Mouse (Mus musculus): Measurements from ENCODE around the gene Ppp1cc. TPM values are rescaled to one million over a fixed set of nuclear protein-coding genes. Genes with fewer than 3 reads are reported as not detected.

The Ppp1cc gene
- polyA plus RNA-seq, 1 experiment from 2014 or later, result 296 TPM

GRCm38 (mm10) chr5:122116243-122116642 is 41.8 kb upstream of the Ppp1cc start:
- WGBS, result 84% methylated on average over 6 of the region's 6 CpGs
- no peak overlapping the region for H3K4me3 ChIP-seq (ENCODE audit: low read length)
- no peak overlapping the region for H3K27ac ChIP-seq (ENCODE audit: low read depth, low read length)

GRCm38 (mm10) chr5:122125211-122125760 is 32.8 kb upstream of the Ppp1cc start:
- 62% methylated on average over 8 of the region's 8 CpGs for WGBS
- no peak overlapping the region for H3K4me2 ChIP-seq (replicated peaks; ENCODE audit: low read depth, low read length)
- no peaks in the 10 kb centered on the region for H3K27me3 ChIP-seq (ENCODE audit: control insufficient read depth, insufficient read depth, low read length)
- no peaks in the 10 kb centered on the region for H3K4me1 ChIP-seq (ENCODE audit: control insufficient read depth, insufficient read depth, low read length)
- H3K27ac ChIP-seq (ENCODE audit: low read depth, low read length), result no peak overlapping the region
- no peak overlapping the region for H3K4me3 ChIP-seq (ENCODE audit: low read length)
- H3K9me3 ChIP-seq (ENCODE audit: control insufficient read depth, low read length), result no peaks in the 10 kb centered on the region
- H3K9ac ChIP-seq (ENCODE audit: low read depth, low read length), result no peak overlapping the region
- no peak for ATAC-seq (ENCODE audit: low FRiP score, low TSS enrichment)
- H3K36me3 ChIP-seq (ENCODE audit: control insufficient read depth, insufficient read depth, low read length), result no peaks in the 10 kb centered on the region

More at GRCm38 (mm10) chr5:122116243-122116642, 41.8 kb upstream of the Ppp1cc start:
- no peak for ATAC-seq (ENCODE audit: low FRiP score, low TSS enrichment)
- Histone ChIP-seq H3K9ac (ENCODE audit: low read depth, low read length) (no peak overlapping the region), H3K27me3 (ENCODE audit: control insufficient read depth, insufficient read depth, low read length) (no peaks in the 10 kb centered on the region), H3K4me2 (replicated peaks; ENCODE audit: low read depth, low read length) (no peak overlapping the region), H3K9me3 (ENCODE audit: control insufficient read depth, low read length) (0 out of 2 replicates have a peak, but pooled peaks cover 3% of the 10 kb centered on the region), H3K36me3 (ENCODE audit: control insufficient read depth, insufficient read depth, low read length) (no peaks in the 10 kb centered on the region), H3K4me1 (ENCODE audit: control insufficient read depth, insufficient read depth, low read length) (no peaks in the 10 kb centered on the region)

- H3K4me2 ChIP-seq (replicated peaks; ENCODE audit: low read depth, low read length), result no peak overlapping the region; the same call in 1 of the 2 replicates
- no peaks in the 10 kb centered on the region for H3K27me3 ChIP-seq (ENCODE audit: control insufficient read depth, insufficient read depth, low read length)
- H3K27ac ChIP-seq (ENCODE audit: low read depth, low read length), result no peak overlapping the region
- no peaks in the 10 kb centered on the region for H3K36me3 ChIP-seq (ENCODE audit: control insufficient read depth, insufficient read depth, low read length)
- WGBS, result 34% methylated on average over 16 of the region's 16 CpGs
- no peak overlapping the region for H3K9ac ChIP-seq (ENCODE audit: low read depth, low read length)
- peak; percentile 55 for ATAC-seq (ENCODE audit: low FRiP score, low TSS enrichment)
- no peaks in the 10 kb centered on the region for H3K9me3 ChIP-seq (ENCODE audit: control insufficient read depth, low read length)
- H3K4me3 ChIP-seq (ENCODE audit: low read length), result no peak overlapping the region
- H3K4me1 ChIP-seq (ENCODE audit: control insufficient read depth, insufficient read depth, low read length), result 0 out of 2 replicates have a peak, but pooled peaks cover 8% of the 10 kb centered on the region
Observed at GRCm38 (mm10) chr5:122129068-122129655, 28.9 kb upstream of the Ppp1cc start.

- Histone ChIP-seq H3K4me3 (ENCODE audit: low read length) (no peak overlapping the region), H3K4me1 (ENCODE audit: control insufficient read depth, insufficient read depth, low read length) (0 out of 2 replicates have a peak, but pooled peaks cover 8% of the 10 kb centered on the region), H3K27ac (ENCODE audit: low read depth, low read length) (no peak overlapping the region), H3K9me3 (ENCODE audit: control insufficient read depth, low read length) (no peaks in the 10 kb centered on the region), H3K9ac (ENCODE audit: low read depth, low read length) (no peak overlapping the region), H3K36me3 (ENCODE audit: control insufficient read depth, insufficient read depth, low read length) (no peaks in the 10 kb centered on the region), H3K4me2 (replicated peaks; ENCODE audit: low read depth, low read length) (no peak overlapping the region), H3K27me3 (ENCODE audit: control insufficient read depth, insufficient read depth, low read length) (no peaks in the 10 kb centered on the region)
- WGBS, result 82% methylated on average over 11 of the region's 11 CpGs
- no peak for ATAC-seq (ENCODE audit: low FRiP score, low TSS enrichment)
Observed at GRCm38 (mm10) chr5:122130341-122130998, 27.6 kb upstream of the Ppp1cc start.

GRCm38 (mm10) chr5:122131076-122132051 is 26.7 kb upstream of the Ppp1cc start:
- Histone ChIP-seq H3K36me3 (ENCODE audit: control insufficient read depth, insufficient read depth, low read length) (no peaks in the 10 kb centered on the region), H3K9ac (ENCODE audit: low read depth, low read length) (peak overlapping the region; percentile 37; the same call in 1 of the 2 replicates), H3K4me3 (ENCODE audit: low read length) (peak overlapping the region; percentile 40), H3K4me1 (ENCODE audit: control insufficient read depth, insufficient read depth, low read length) (0 out of 2 replicates have a peak, but pooled peaks cover 8% of the 10 kb centered on the region), H3K9me3 (ENCODE audit: control insufficient read depth, low read length) (no peaks in the 10 kb centered on the region), H3K27me3 (ENCODE audit: control insufficient read depth, insufficient read depth, low read length) (no peaks in the 10 kb centered on the region), H3K4me2 (replicated peaks; ENCODE audit: low read depth, low read length) (peak overlapping the region; percentile 82), H3K27ac (ENCODE audit: low read depth, low read length) (no peak overlapping the region)
- ATAC-seq (ENCODE audit: low FRiP score, low TSS enrichment), result no peak
- 11% methylated on average over 34 of the region's 34 CpGs for WGBS

- peak overlapping the region; percentile 82 for H3K4me2 ChIP-seq (replicated peaks; ENCODE audit: low read depth, low read length)
- no peaks in the 10 kb centered on the region for H3K27me3 ChIP-seq (ENCODE audit: control insufficient read depth, insufficient read depth, low read length)
- no peak for ATAC-seq (ENCODE audit: low FRiP score, low TSS enrichment)
- H3K9me3 ChIP-seq (ENCODE audit: control insufficient read depth, low read length), result no peaks in the 10 kb centered on the region
- no peaks in the 10 kb centered on the region for H3K36me3 ChIP-seq (ENCODE audit: control insufficient read depth, insufficient read depth, low read length)
- H3K9ac ChIP-seq (ENCODE audit: low read depth, low read length), result peak overlapping the region; percentile 37; the same call in 1 of the 2 replicates
- no peak overlapping the region for H3K27ac ChIP-seq (ENCODE audit: low read depth, low read length)
- WGBS, result 26% methylated on average over 26 of the region's 26 CpGs
- 0 out of 2 replicates have a peak, but pooled peaks cover 8% of the 10 kb centered on the region for H3K4me1 ChIP-seq (ENCODE audit: control insufficient read depth, insufficient read depth, low read length)
- H3K4me3 ChIP-seq (ENCODE audit: low read length), result peak overlapping the region; percentile 40
Observed at GRCm38 (mm10) chr5:122132167-122133049, 25.7 kb upstream of the Ppp1cc start.

GRCm38 (mm10) chr5:122133050-122133389 is 25.1 kb upstream of the Ppp1cc start:
- Histone ChIP-seq H3K9ac (ENCODE audit: low read depth, low read length) (no peak overlapping the region), H3K4me1 (ENCODE audit: control insufficient read depth, insufficient read depth, low read length) (0 out of 2 replicates have a peak, but pooled peaks cover 8% of the 10 kb centered on the region), H3K9me3 (ENCODE audit: control insufficient read depth, low read length) (no peaks in the 10 kb centered on the region), H3K36me3 (ENCODE audit: control insufficient read depth, insufficient read depth, low read length) (no peaks in the 10 kb centered on the region), H3K27ac (ENCODE audit: low read depth, low read length) (no peak overlapping the region), H3K27me3 (ENCODE audit: control insufficient read depth, insufficient read depth, low read length) (no peaks in the 10 kb centered on the region), H3K4me3 (ENCODE audit: low read length) (no peak overlapping the region), H3K4me2 (replicated peaks; ENCODE audit: low read depth, low read length) (no peak overlapping the region)
- no peak for ATAC-seq (ENCODE audit: low FRiP score, low TSS enrichment)
- WGBS, result 89% methylated on average over 9 of the region's 9 CpGs

Measured in kidney, embryonic 14.5 days (tissue).